Mouse (Mus musculus): ENCODE results near the gene Tmem167. TPM values are rescaled to one million over a fixed set of nuclear protein-coding genes. Genes with fewer than 3 reads are reported as not detected.

Tmem167 gene
- polyA plus RNA-seq, 1 experiment from 2014 or later: 64.4 TPM

GRCm38 (mm10) chr13:90141681-90142080, 52.8 kb downstream of the Tmem167 start:
- Histone ChIP-seq H3K9ac (no peak overlapping the region), H3K36me3 (no peaks in the 10 kb centered on the region), H3K27me3 (no peaks in the 10 kb centered on the region), H3K4me3 (replicated peaks) (no peak overlapping the region), H3K4me1 (no peaks in the 10 kb centered on the region), H3K27ac (replicated peaks) (no peak overlapping the region), H3K9me3 (replicated peaks) (no peaks in the 10 kb centered on the region), H3K4me2 (replicated peaks) (no peak overlapping the region)
- ATAC-seq (ENCODE audit: insufficient number of reproducible peaks, low FRiP score, low TSS enrichment, low read depth): no peak
- 82% methylated on average over 1 of the region's 1 CpGs for WGBS

GRCm38 (mm10) chr13:90143245-90143644, 54.3 kb downstream of the Tmem167 start:
- H3K4me2 ChIP-seq (replicated peaks): no peak overlapping the region
- no peak overlapping the region for H3K27ac ChIP-seq (replicated peaks)
- ATAC-seq (ENCODE audit: insufficient number of reproducible peaks, low FRiP score, low TSS enrichment, low read depth): no peak
- H3K4me1 ChIP-seq: no peaks in the 10 kb centered on the region
- WGBS: 17% methylated on average over 4 of the region's 4 CpGs
- H3K9me3 ChIP-seq (replicated peaks): no peaks in the 10 kb centered on the region
- H3K9ac ChIP-seq: no peak overlapping the region
- no peak overlapping the region for H3K4me3 ChIP-seq (replicated peaks)
- H3K27me3 ChIP-seq: no peaks in the 10 kb centered on the region
- no peaks in the 10 kb centered on the region for H3K36me3 ChIP-seq

- H3K4me2 ChIP-seq (replicated peaks): no peak overlapping the region
- no peaks in the 10 kb centered on the region for H3K27me3 ChIP-seq
- ATAC-seq (ENCODE audit: insufficient number of reproducible peaks, low FRiP score, low TSS enrichment, low read depth): no peak
- no peak overlapping the region for H3K4me3 ChIP-seq (replicated peaks)
- no peaks in the 10 kb centered on the region for H3K4me1 ChIP-seq
- no peaks in the 10 kb centered on the region for H3K36me3 ChIP-seq
- no peak overlapping the region for H3K9ac ChIP-seq
- H3K9me3 ChIP-seq (replicated peaks): no peaks in the 10 kb centered on the region
- no peak overlapping the region for H3K27ac ChIP-seq (replicated peaks)
Observed at GRCm38 (mm10) chr13:90151881-90152280, 63.0 kb downstream of the Tmem167 start.

- no peak overlapping the region for H3K9ac ChIP-seq
- H3K4me2 ChIP-seq (replicated peaks): peak overlapping the region; percentile 21
- H3K4me3 ChIP-seq (replicated peaks): no peak overlapping the region
- H3K4me1 ChIP-seq: no peaks in the 10 kb centered on the region
- no peak overlapping the region for H3K27ac ChIP-seq (replicated peaks)
- H3K9me3 ChIP-seq (replicated peaks): no peaks in the 10 kb centered on the region
- H3K36me3 ChIP-seq: no peaks in the 10 kb centered on the region
- no peaks in the 10 kb centered on the region for H3K27me3 ChIP-seq
- WGBS: 14% methylated on average over 7 of the region's 7 CpGs
- 0 out of 2 replicates have a peak, but pooled peaks have one; percentile 47 for ATAC-seq (ENCODE audit: insufficient number of reproducible peaks, low FRiP score, low TSS enrichment, low read depth)
Observed at GRCm38 (mm10) chr13:90152536-90153273, 63.8 kb downstream of the Tmem167 start.

GRCm38 (mm10) chr13:90164147-90164546, 75.2 kb downstream of the Tmem167 start:
- Histone ChIP-seq H3K27me3 (no peaks in the 10 kb centered on the region), H3K9me3 (replicated peaks) (no peaks in the 10 kb centered on the region), H3K4me1 (no peaks in the 10 kb centered on the region), H3K4me3 (replicated peaks) (no peak overlapping the region), H3K27ac (replicated peaks) (no peak overlapping the region), H3K9ac (no peak overlapping the region), H3K36me3 (no peaks in the 10 kb centered on the region), H3K4me2 (replicated peaks) (no peak overlapping the region)
- WGBS: 54% methylated on average over 2 of the region's 2 CpGs
- ATAC-seq (ENCODE audit: insufficient number of reproducible peaks, low FRiP score, low TSS enrichment, low read depth): no peak

- Histone ChIP-seq H3K9ac (no peak overlapping the region), H3K36me3 (no peaks in the 10 kb centered on the region), H3K4me2 (replicated peaks) (no peak overlapping the region), H3K27ac (replicated peaks) (no peak overlapping the region), H3K27me3 (no peaks in the 10 kb centered on the region), H3K4me1 (peaks cover 5% of the 10 kb centered on the region; the same call in 1 of the 2 replicates), H3K9me3 (replicated peaks) (no peaks in the 10 kb centered on the region), H3K4me3 (replicated peaks) (no peak overlapping the region)
- WGBS: 68% methylated on average over 3 of the region's 3 CpGs
- ATAC-seq (ENCODE audit: insufficient number of reproducible peaks, low FRiP score, low TSS enrichment, low read depth): no peak
Observed at GRCm38 (mm10) chr13:90167044-90167443, 78.1 kb downstream of the Tmem167 start.

GRCm38 (mm10) chr13:90170100-90170781, 81.3 kb downstream of the Tmem167 start:
- Histone ChIP-seq H3K9me3 (replicated peaks) (no peaks in the 10 kb centered on the region), H3K9ac (no peak overlapping the region), H3K4me2 (replicated peaks) (no peak overlapping the region), H3K4me3 (replicated peaks) (no peak overlapping the region), H3K27me3 (no peaks in the 10 kb centered on the region), H3K4me1 (peaks cover 5% of the 10 kb centered on the region; the same call in 1 of the 2 replicates), H3K36me3 (no peaks in the 10 kb centered on the region), H3K27ac (replicated peaks) (no peak overlapping the region)
- WGBS: 20% methylated on average over 4 of the region's 4 CpGs
- ATAC-seq (ENCODE audit: insufficient number of reproducible peaks, low FRiP score, low TSS enrichment, low read depth): no peak

GRCm38 (mm10) chr13:90170782-90171179, 81.9 kb downstream of the Tmem167 start:
- no peak for ATAC-seq (ENCODE audit: insufficient number of reproducible peaks, low FRiP score, low TSS enrichment, low read depth)
- no peaks in the 10 kb centered on the region for H3K9me3 ChIP-seq (replicated peaks)
- no peaks in the 10 kb centered on the region for H3K36me3 ChIP-seq
- no peak overlapping the region for H3K4me2 ChIP-seq (replicated peaks)
- no peaks in the 10 kb centered on the region for H3K27me3 ChIP-seq
- H3K9ac ChIP-seq: no peak overlapping the region
- no peak overlapping the region for H3K4me3 ChIP-seq (replicated peaks)
- no peak overlapping the region for H3K27ac ChIP-seq (replicated peaks)
- WGBS: 7% methylated on average over 2 of the region's 2 CpGs
- peaks cover 5% of the 10 kb centered on the region; the same call in 1 of the 2 replicates for H3K4me1 ChIP-seq

- ATAC-seq (ENCODE audit: insufficient number of reproducible peaks, low FRiP score, low TSS enrichment, low read depth): peak; percentile 47; the same call in 1 of the 2 replicates
Observed at GRCm38 (mm10) chr13:90171390-90171789, 82.5 kb downstream of the Tmem167 start.

GRCm38 (mm10) chr13:90175662-90176061, 86.7 kb downstream of the Tmem167 start:
- Histone ChIP-seq H3K27ac (replicated peaks) (no peak overlapping the region), H3K4me3 (replicated peaks) (no peak overlapping the region), H3K9me3 (replicated peaks) (no peaks in the 10 kb centered on the region), H3K4me1 (peaks cover 5% of the 10 kb centered on the region; the same call in 1 of the 2 replicates), H3K4me2 (replicated peaks) (no peak overlapping the region), H3K27me3 (no peaks in the 10 kb centered on the region), H3K36me3 (no peaks in the 10 kb centered on the region), H3K9ac (no peak overlapping the region)
- no peak for ATAC-seq (ENCODE audit: insufficient number of reproducible peaks, low FRiP score, low TSS enrichment, low read depth)
- 61% methylated on average over 2 of the region's 2 CpGs for WGBS

More at GRCm38 (mm10) chr13:90171390-90171789, 82.5 kb downstream of the Tmem167 start:
- Histone ChIP-seq H3K4me1 (peaks cover 5% of the 10 kb centered on the region; the same call in 1 of the 2 replicates), H3K9ac (no peak overlapping the region), H3K4me3 (replicated peaks) (no peak overlapping the region), H3K9me3 (replicated peaks) (no peaks in the 10 kb centered on the region), H3K36me3 (no peaks in the 10 kb centered on the region), H3K4me2 (replicated peaks) (no peak overlapping the region), H3K27ac (replicated peaks) (peak overlapping the region; percentile 28; the same call in 1 of the 2 replicates), H3K27me3 (no peaks in the 10 kb centered on the region)

- H3K27me3 ChIP-seq: no peaks in the 10 kb centered on the region
- no peak overlapping the region for H3K4me2 ChIP-seq (replicated peaks)
- no peak overlapping the region for H3K27ac ChIP-seq (replicated peaks)
- H3K9ac ChIP-seq: no peak overlapping the region
- no peak for ATAC-seq (ENCODE audit: insufficient number of reproducible peaks, low FRiP score, low TSS enrichment, low read depth)
- no peaks in the 10 kb centered on the region for H3K36me3 ChIP-seq
- H3K4me1 ChIP-seq: no peaks in the 10 kb centered on the region
- no peak overlapping the region for H3K4me3 ChIP-seq (replicated peaks)
- H3K9me3 ChIP-seq (replicated peaks): no peaks in the 10 kb centered on the region
Observed at GRCm38 (mm10) chr13:90182262-90182661, 93.3 kb downstream of the Tmem167 start.
